Mouse (Mus musculus) bone marrow macrophage, adult 2 months (primary cell): ENCODE results near the gene Emilin3.

ENCODE experiments used
- CTCF ChIP-seq: IDR thresholded peaks from 2 replicates; pipeline ENCODE4 v1.5.1; 2012; ENCODE audit warnings: low read depth, mild to moderate bottlenecking, low read length, moderate library complexity
- POLR2A ChIP-seq: IDR thresholded peaks from 2 replicates; pipeline ENCODE4 v1.6.1; 2012; ENCODE audit warnings: mild to moderate bottlenecking, low read depth, low read length, borderline replicate concordance

- TF ChIP-seq CTCF (no peak), POLR2A (no peak)
These were observed 19.2 kb upstream of the Emilin3 start for GRCm38 (mm10) chr2:160931378-160931777.
